Mouse (Mus musculus): ENCODE measurements around the gene Rps18. TPM values are rescaled to one million over a fixed set of nuclear protein-coding genes. Genes with fewer than 3 reads are reported as not detected.

The Rps18 gene
- polyA plus RNA-seq, 1 experiment from 2014 or later: 1,781 TPM

DNA sequence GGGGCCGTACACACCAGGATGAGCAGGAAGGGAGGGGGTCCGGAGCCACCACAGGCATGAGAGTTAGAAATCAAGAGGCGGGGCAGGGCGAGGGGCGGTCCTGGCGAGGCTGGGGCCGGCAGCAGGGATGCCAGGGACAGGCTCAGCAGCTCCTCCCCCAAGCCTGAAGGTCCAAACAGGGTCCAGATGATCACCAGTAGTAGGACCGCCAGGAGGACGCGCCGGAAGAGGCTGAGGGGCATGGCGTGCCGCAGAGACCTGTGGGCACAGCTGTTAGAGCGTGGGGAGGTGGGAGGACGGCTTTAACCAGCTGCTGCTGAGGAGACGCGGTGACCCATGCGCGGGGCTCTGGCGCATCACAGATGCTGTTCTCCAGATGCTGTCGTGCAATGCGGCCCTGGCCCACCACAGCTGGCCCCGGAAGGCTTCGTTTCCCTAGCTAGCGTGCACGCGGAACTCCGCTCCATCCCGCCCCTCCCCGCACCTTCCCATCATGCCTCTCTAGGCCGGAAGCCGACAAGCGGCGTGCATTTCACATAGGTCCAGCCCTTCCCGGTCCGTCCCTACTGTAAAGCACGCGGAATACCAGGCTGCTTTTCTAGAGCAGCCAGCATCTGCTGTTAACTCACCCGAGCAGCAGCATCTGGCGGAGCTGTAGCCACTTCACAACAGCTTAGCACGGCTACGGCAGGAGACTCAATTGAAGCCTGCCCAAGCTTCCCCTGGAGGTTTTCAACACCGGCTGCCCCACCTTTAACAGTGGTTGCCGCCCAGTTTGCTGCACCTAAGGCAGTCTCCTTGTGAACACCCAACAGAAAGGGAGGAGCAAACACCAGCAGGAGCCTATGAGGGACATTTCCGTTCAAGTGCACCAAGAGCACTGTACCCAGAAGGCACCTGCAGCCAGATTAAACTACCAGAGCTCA is 4.5 kb downstream of the Rps18 start, which contains the start of gene B3galt4:
Gene B3galt4, minus strand, starts transcription at position 468 of the 926 bp plus-strand sequence.
- peak; percentile 13 for TF ChIP-seq CTCF (IDR thresholded peaks at IDR 0.05; ENCODE audit: low read depth)
- TF ChIP-seq EP300 (optimal IDR thresholded peaks at IDR 0.05): no peak
- DNase-seq (ENCODE audit: low spot score) (peak; percentile 91), ATAC-seq (ENCODE audit: low FRiP score, low TSS enrichment) (peak; percentile 72)
- Histone ChIP-seq H3K9me3 (ENCODE audit: control insufficient read depth, low read length) (no peaks in the 10 kb centered on the region), H3K27ac (replicated peaks) (peak within 1 kb of the TSS; percentile 94), H3K27me3 (ENCODE audit: control insufficient read depth, insufficient read depth, low read length) (no peaks in the 10 kb centered on the region), H3K4me1 (replicated peaks; ENCODE audit: control insufficient read depth, insufficient read depth) (peaks cover 6% of the 10 kb centered on the region), H3K9ac (ENCODE audit: low read length) (peak within 1 kb of the TSS; percentile 72), H3K36me3 (ENCODE audit: control insufficient read depth, insufficient read depth, low read length) (peaks cover 13% of the 10 kb centered on the region), H3K4me2 (replicated peaks; ENCODE audit: low read depth) (peak within 1 kb of the TSS; percentile 87), H3K4me3 (ENCODE audit: low read depth, low read length) (peak within 1 kb of the TSS; percentile 50)
- WGBS: under 1% methylated on average over 40 of the region's 45 CpGs

DNA sequence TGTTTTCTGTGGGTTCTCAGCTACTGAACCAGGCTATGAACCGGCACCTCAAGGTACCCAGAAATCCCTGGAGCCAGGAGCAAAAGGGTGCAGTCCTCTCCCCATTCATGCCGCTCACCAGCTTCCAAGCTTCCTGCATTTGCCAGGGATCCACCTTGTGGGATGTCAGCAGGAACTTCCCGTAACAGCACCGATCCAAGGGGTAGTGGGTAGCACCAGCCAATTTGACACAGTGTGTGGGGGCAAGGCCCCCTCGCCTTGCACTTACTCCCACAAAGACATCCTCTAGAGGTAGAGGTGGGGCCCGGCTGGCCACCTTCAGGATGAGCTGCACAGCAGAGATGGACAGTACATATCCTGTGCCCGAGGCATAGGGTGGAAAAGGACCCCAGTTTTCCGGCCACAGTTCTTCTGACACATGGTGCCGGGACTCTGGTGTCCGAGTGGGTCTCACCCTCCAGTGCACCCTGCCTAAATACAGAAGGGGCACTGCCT is 5.6 kb downstream of the Rps18 start:
- Histone ChIP-seq H3K4me1 (replicated peaks; ENCODE audit: control insufficient read depth, insufficient read depth) (peaks cover 6% of the 10 kb centered on the region), H3K27me3 (ENCODE audit: control insufficient read depth, insufficient read depth, low read length) (no peaks in the 10 kb centered on the region), H3K36me3 (ENCODE audit: control insufficient read depth, insufficient read depth, low read length) (peaks cover 13% of the 10 kb centered on the region), H3K9ac (ENCODE audit: low read length) (peak overlapping the region; percentile 72), H3K4me2 (replicated peaks; ENCODE audit: low read depth) (peak overlapping the region; percentile 87), H3K4me3 (ENCODE audit: low read depth, low read length) (peak overlapping the region; percentile 50), H3K9me3 (ENCODE audit: control insufficient read depth, low read length) (no peaks in the 10 kb centered on the region), H3K27ac (replicated peaks) (peak overlapping the region; percentile 94)
- no peak for ATAC-seq (ENCODE audit: low FRiP score, low TSS enrichment)
- WGBS: 72% methylated on average over 10 of the region's 10 CpGs
- DNase-seq (ENCODE audit: low spot score): no peak
- TF ChIP-seq EP300 (optimal IDR thresholded peaks at IDR 0.05) (no peak), CTCF (IDR thresholded peaks at IDR 0.05; ENCODE audit: low read depth) (no peak)

DNA sequence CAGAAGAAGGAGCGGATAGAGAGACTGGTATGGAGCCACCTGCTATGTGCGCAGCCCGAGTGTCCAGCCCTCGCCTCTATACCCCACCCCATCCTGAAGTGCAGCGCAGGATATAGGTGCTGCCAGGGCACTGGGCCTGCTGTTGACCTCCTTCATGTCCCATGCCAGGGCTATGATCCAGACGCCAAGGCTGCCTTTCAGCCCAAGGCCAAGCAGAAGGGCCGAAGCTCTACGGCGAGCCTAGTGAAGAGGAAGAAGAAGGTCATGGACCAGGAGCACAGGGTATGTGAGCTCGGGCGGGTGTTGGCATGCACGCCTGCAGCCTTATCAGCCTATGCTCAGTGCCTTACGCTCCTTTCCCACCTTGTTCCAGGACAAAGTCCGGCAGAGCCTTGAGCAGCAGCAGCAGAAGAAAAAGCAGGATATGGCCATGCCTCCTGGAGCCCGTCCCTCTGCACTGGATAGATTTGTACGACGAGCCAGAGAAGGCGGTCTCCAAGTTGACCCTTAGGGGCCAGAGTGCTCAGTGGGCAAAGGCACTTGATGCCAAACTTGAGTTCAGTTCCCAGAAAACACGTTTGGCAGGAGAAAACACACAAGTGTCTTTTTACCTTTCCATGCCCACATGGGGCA is 6.8 kb downstream of the Rps18 start:
- H3K4me1 ChIP-seq (replicated peaks; ENCODE audit: control insufficient read depth, insufficient read depth): peaks cover 4% of the 10 kb centered on the region
- peak; percentile 72 for ATAC-seq (ENCODE audit: low FRiP score, low TSS enrichment)
- no peak overlapping the region for H3K4me3 ChIP-seq (ENCODE audit: low read depth, low read length)
- H3K36me3 ChIP-seq (ENCODE audit: control insufficient read depth, insufficient read depth, low read length): peaks cover 16% of the 10 kb centered on the region
- WGBS: 75% methylated on average over 19 of the region's 19 CpGs
- peak; percentile 78 for DNase-seq (ENCODE audit: low spot score)
- TF ChIP-seq CTCF (IDR thresholded peaks at IDR 0.05; ENCODE audit: low read depth) (no peak), EP300 (optimal IDR thresholded peaks at IDR 0.05) (no peak)
- H3K9me3 ChIP-seq (ENCODE audit: control insufficient read depth, low read length): no peaks in the 10 kb centered on the region
- no peaks in the 10 kb centered on the region for H3K27me3 ChIP-seq (ENCODE audit: control insufficient read depth, insufficient read depth, low read length)
- H3K4me2 ChIP-seq (replicated peaks; ENCODE audit: low read depth): peak overlapping the region; percentile 87; the same call in 1 of the 2 replicates
- no peak overlapping the region for H3K9ac ChIP-seq (ENCODE audit: low read length)
- H3K27ac ChIP-seq (replicated peaks): peak overlapping the region; percentile 56; the same call in 1 of the 2 replicates

DNA sequence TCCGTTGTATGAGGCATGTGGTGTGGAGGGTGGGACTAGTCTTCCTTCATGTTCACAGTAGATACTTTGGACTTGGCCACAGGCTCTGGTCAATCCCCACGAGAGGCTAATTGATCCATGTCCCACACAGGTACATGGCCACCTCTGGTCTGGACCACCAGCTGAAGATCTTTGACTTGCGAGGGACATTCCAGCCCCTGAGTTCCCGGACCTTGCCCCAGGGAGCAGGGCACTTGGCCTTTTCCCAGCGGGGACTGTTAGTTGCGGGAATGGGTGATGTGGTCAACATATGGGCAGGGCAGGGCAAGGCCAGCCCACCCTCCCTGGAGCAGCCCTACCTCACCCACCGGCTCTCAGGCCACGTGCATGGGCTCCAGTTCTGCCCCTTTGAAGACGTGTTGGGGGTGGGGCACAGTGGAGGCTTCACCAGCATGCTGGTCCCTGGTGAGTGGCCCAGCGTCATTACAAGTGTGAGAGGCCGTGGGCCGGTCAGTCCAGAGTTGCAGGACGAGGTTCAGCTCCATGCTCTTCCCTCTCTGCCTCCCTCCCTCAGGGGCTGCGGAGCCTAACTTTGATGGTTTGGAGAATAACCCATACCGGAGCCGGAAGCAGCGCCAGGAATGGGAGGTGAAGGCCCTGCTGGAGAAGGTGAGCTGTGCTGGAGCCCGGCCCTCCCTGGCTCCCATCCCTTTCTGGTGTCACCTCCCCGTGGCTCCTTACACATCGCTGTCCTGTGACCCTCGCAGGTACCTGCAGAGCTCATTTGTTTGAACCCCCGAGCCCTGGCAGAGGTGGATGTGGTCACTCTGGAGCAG is 7.5 kb downstream of the Rps18 start:
- Histone ChIP-seq H3K4me2 (replicated peaks; ENCODE audit: low read depth) (no peak overlapping the region; the same call in 1 of the 2 replicates), H3K4me1 (replicated peaks; ENCODE audit: control insufficient read depth, insufficient read depth) (peaks cover 4% of the 10 kb centered on the region), H3K36me3 (ENCODE audit: control insufficient read depth, insufficient read depth, low read length) (peaks cover 16% of the 10 kb centered on the region), H3K9me3 (ENCODE audit: control insufficient read depth, low read length) (no peaks in the 10 kb centered on the region), H3K27me3 (ENCODE audit: control insufficient read depth, insufficient read depth, low read length) (no peaks in the 10 kb centered on the region), H3K4me3 (ENCODE audit: low read depth, low read length) (no peak overlapping the region), H3K27ac (replicated peaks) (no peak overlapping the region; the same call in 1 of the 2 replicates), H3K9ac (ENCODE audit: low read length) (no peak overlapping the region)
- TF ChIP-seq EP300 (optimal IDR thresholded peaks at IDR 0.05) (no peak), CTCF (IDR thresholded peaks at IDR 0.05; ENCODE audit: low read depth) (no peak)
- WGBS: 82% methylated on average over 22 of the region's 22 CpGs
- ATAC-seq (ENCODE audit: low FRiP score, low TSS enrichment): no peak; the same call in 1 of the 2 replicates
- no peak for DNase-seq (ENCODE audit: low spot score)

DNA sequence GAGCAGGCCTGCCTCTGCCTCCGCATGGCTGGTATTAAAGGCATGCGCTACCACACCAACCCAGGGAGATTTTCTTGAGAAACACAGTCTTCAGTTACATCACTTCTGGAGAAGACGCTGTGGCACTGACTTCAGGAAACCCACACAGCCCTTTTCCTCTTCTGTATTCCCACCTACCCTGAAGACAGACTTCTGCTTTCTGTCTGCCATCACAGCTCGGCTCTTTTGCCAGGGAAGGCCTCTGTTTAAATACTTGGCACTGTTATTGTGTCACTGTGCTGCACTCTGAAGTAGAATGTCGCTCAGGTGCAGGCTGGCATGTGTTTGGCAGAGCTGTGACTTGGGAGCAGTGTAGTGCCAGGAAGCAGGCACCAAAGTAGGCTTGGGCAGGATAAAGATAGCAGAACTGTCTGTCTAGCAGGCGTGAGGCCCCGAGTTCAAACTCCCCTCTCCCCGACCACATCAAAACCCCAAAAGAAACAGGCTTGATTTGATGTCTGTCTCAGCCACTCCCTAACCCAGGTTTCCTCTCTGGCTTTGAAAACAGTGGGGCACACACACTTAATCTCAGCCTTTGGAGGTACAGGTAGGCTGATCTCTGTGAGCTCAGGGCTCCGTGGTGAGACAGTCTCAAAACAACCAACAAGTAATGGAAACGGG is 8.2 kb downstream of the Rps18 start:
- Histone ChIP-seq H3K36me3 (ENCODE audit: control insufficient read depth, insufficient read depth, low read length) (peaks cover 8% of the 10 kb centered on the region), H3K4me2 (replicated peaks; ENCODE audit: low read depth) (no peak overlapping the region), H3K4me1 (replicated peaks; ENCODE audit: control insufficient read depth, insufficient read depth) (peaks cover 4% of the 10 kb centered on the region), H3K27ac (replicated peaks) (no peak overlapping the region), H3K4me3 (ENCODE audit: low read depth, low read length) (no peak overlapping the region), H3K9me3 (ENCODE audit: control insufficient read depth, low read length) (no peaks in the 10 kb centered on the region), H3K9ac (ENCODE audit: low read length) (no peak overlapping the region), H3K27me3 (ENCODE audit: control insufficient read depth, insufficient read depth, low read length) (no peaks in the 10 kb centered on the region)
- TF ChIP-seq CTCF (IDR thresholded peaks at IDR 0.05; ENCODE audit: low read depth) (no peak), EP300 (optimal IDR thresholded peaks at IDR 0.05) (no peak)
- 84% methylated on average over 10 of the region's 10 CpGs for WGBS
- no peak for DNase-seq (ENCODE audit: low spot score)
- no peak for ATAC-seq (ENCODE audit: low FRiP score, low TSS enrichment)

Measured in stomach, postnatal 0 days (tissue).